Mouse (Mus musculus): Measurements from ENCODE around the gene Ugt2b36. TPM values are rescaled to one million over a fixed set of nuclear protein-coding genes. Genes with fewer than 3 reads are reported as not detected.
"Not testable (repeated sequence)": the region's sequence is repeated elsewhere in the genome, so short reads cannot be mapped to it uniquely, and the experiment has no call there.

The Ugt2b36 gene
- total RNA-seq (2021) = not detected
- long read RNA-seq, experiment 1 = 0 reads
- long read RNA-seq, experiment 2 = 0 reads

GRCm38 (mm10) chr5:87092346-87093027 lies at the start of gene Ugt2b36:
TSS of gene Ugt2b36 (minus strand) at chr5:87092555.
- intact Hi-C loops (cut with DNase I) = no loop called here
- H3K4me3 ChIP-seq = no peak within 1 kb of the TSS
- no peak within 1 kb of the TSS for H3K27ac ChIP-seq
- DNase-seq (ENCODE audit: extremely low spot score in 1 of 2, low spot score in 2 of 2) = no peak
- TF ChIP-seq CTCF (IDR thresholded peaks at IDR 0.05) = no peak

GRCm38 (mm10) chr5:87140196-87140595 lies 47.8 kb upstream of the Ugt2b36 start, which contains the start of gene Ugt2b5:
TSS of gene Ugt2b5 (minus strand) at chr5:87140318.
- DNase-seq (ENCODE audit: extremely low spot score in 1 of 2, low spot score in 2 of 2); H3K4me3 ChIP-seq; H3K27ac ChIP-seq: not testable (repeated sequence)
- intact Hi-C loops (cut with DNase I) = loop anchor here (5.0 to 10.0 kb wide), 3 partner anchors 295 to 788 kb away; no protein-coding TSS in a partner anchor

GRCm38 (mm10) chr5:87103697-87104096 lies 11.3 kb upstream of the Ugt2b36 start:
- H3K4me3 ChIP-seq; H3K27ac ChIP-seq; intact Hi-C loops (cut with DNase I); DNase-seq (ENCODE audit: extremely low spot score in 1 of 2, low spot score in 2 of 2): not testable (repeated sequence)

GRCm38 (mm10) chr5:87091111-87091510 lies 1.2 kb downstream of the Ugt2b36 start:
- intact Hi-C loops (cut with DNase I) = no loop called here
- DNase-seq (ENCODE audit: extremely low spot score in 1 of 2, low spot score in 2 of 2) = no peak
- TF ChIP-seq CTCF (IDR thresholded peaks at IDR 0.05) = no peak
- Histone ChIP-seq H3K27ac (no peak overlapping the region), H3K4me3 (no peak overlapping the region)

GRCm38 (mm10) chr5:87089264-87089663 lies 3.1 kb downstream of the Ugt2b36 start:
- intact Hi-C loops (cut with DNase I) = no loop called here
- no peak for DNase-seq (ENCODE audit: extremely low spot score in 1 of 2, low spot score in 2 of 2)
- no peak for TF ChIP-seq CTCF (IDR thresholded peaks at IDR 0.05)
- no peak overlapping the region for H3K27ac ChIP-seq
- H3K4me3 ChIP-seq = no peak overlapping the region

- DNase-seq (ENCODE audit: extremely low spot score in 1 of 2, low spot score in 2 of 2) = no peak
- no peak for TF ChIP-seq CTCF (IDR thresholded peaks at IDR 0.05)
- no peak overlapping the region for H3K4me3 ChIP-seq
- intact Hi-C loops (cut with DNase I) = no loop called here
- H3K27ac ChIP-seq = no peak overlapping the region
Observed at GRCm38 (mm10) chr5:87086269-87086668, 6.1 kb downstream of the Ugt2b36 start.

GRCm38 (mm10) chr5:87030624-87031023 lies 61.7 kb downstream of the Ugt2b36 start:
- intact Hi-C loops (cut with DNase I) = no loop called here
- no peak for TF ChIP-seq CTCF (IDR thresholded peaks at IDR 0.05)
- no peak overlapping the region for H3K4me3 ChIP-seq
- no peak overlapping the region for H3K27ac ChIP-seq
- no peak for DNase-seq (ENCODE audit: extremely low spot score in 1 of 2, low spot score in 2 of 2)

GRCm38 (mm10) chr5:87027359-87027758 lies 65.0 kb downstream of the Ugt2b36 start:
- intact Hi-C loops (cut with DNase I) = no loop called here
- no peak for TF ChIP-seq CTCF (IDR thresholded peaks at IDR 0.05)
- H3K27ac ChIP-seq = no peak overlapping the region
- no peak overlapping the region for H3K4me3 ChIP-seq
- DNase-seq (ENCODE audit: extremely low spot score in 1 of 2, low spot score in 2 of 2) = no peak

Other genes starting within 250 kb of the Ugt2b36 start
- gene Ugt2b34, start 185.6 kb downstream of the Ugt2b36 start, total RNA-seq (2021) = not detected
- not detected for gene Ugt2b1, start 166.0 kb downstream of the Ugt2b36 start, total RNA-seq (2021)
- not detected for gene Ugt2b35, start 91.7 kb downstream of the Ugt2b36 start, total RNA-seq (2021)
- not detected for gene Ugt2b5, start 47.8 kb upstream of the Ugt2b36 start, total RNA-seq (2021)
- not detected for gene Ugt2b37, start 162.2 kb upstream of the Ugt2b36 start, total RNA-seq (2021)
- gene Ugt2a3, start 244.6 kb upstream of the Ugt2b36 start, total RNA-seq (2021) = not detected

Measured in left cerebral cortex, adult 2 months (tissue).